Mouse (Mus musculus) frontal cortex, adult (tissue): ENCODE measurements around the gene Mlec.

Experiments
- ATAC-seq: cut with Nextera tagmentation; 2 replicates; pipeline ENCODE4 v1.9.2; 2017; ENCODE audit warnings: mild to moderate bottlenecking, moderate library complexity, mixed read lengths; ENCODE audit not compliant: low TSS enrichment

Gene Mlec

DNA sequence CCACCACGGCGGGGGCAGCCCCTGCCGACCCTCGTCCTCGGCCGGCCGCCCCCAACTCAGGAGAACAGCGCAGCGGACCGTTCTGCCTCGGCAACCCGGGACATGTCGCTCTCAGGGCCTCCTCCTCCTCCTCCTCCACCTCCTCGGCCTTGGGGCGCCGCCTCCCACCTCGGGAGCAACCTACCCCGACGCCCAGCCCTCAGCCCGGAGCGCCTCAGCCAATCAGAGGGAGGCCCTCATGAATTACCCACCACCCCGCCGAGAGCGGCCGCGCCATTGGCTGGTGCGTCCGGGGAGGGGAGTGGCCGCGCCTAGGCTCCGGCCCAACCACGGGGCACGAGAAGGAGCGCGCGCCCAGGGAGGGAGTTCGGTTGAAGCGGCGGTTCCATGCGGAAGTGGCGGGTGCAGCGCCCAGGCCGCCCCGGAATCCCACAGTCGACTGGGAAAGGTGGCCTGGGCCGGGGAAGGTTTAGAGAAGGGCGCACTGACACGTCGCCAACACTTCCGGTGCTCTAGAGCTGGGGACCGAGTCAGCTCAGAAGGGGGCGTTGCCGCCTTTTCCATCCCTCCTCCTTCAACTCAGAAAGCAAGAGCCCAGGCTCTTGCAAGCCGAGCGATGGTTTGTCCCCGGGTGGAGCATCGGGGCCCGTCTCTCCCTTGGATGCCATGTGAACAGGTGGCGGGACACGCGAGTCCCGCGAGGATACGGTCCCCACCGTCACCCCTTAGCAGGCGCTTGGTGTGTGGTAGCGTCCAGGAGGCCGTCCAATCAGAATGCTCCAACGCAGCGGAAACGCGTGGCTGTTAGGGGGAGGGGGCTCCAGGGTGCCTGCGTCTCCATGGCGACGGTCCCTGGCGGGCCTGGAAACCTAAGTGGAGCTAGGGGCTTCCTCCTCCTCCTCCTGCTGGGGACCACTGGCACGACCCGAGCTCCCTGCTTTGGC is at the start of gene Mlec:
Mlec (minus strand) TSS at position 140 of the 944 bp plus-strand sequence.
- ATAC-seq = peak; percentile 91

DNA sequence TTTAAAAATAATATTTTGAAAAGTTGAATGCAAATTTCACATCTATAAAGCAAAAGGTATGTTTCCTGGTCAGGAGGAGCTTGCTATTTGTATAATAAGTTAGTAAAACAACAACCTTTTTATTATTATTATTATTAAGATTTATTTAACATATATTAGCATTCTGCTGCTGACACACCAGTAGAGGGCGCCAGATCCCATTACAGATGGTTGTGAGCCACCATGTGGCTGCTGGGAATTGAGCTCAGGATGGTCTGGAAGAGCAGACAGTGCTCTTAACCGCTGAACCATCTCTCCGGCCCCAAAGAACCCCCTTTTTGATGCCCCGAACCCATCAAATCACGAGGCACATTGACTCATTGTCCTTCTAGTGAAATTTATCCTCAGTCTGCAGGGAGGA is 49.3 kb upstream of the Mlec start:
- ATAC-seq = no peak

DNA sequence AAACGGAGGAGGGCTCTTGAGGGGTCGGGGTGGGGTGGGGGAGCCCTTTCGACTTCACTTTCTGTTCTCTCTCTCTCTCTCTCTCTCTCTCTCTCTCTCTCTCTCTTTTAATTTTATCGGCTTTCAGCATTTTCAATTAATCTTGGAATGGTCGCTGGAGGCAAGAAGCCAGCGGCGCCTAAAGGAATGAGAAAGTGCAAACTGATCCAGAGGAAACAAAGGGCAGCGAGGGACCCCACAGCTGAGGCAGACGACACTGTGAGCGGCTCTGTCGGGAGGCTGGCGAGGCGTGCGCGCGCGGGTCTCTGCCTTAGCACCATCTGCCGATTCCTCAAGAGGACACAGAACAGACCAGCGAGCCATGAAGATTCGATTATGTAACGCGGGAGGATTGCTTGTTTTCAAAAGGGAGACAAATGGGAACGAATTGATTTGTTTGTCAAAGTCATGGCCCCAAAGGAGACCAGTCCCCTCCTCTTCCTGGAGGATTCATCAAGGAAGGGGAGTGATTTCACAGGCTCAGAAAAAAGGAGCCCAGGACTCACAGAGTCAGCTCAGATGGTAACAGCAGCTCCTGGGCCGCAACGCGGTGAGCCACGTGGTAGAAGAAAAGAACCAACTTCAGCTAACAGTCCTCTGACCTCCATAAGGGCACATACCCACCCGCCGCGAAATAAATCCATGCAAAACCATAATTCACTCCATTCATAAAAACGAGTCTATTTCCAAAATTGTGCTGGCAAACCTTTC is 46.8 kb upstream of the Mlec start:
- peak; percentile 57; the same call in 1 of the 2 replicates for ATAC-seq

DNA sequence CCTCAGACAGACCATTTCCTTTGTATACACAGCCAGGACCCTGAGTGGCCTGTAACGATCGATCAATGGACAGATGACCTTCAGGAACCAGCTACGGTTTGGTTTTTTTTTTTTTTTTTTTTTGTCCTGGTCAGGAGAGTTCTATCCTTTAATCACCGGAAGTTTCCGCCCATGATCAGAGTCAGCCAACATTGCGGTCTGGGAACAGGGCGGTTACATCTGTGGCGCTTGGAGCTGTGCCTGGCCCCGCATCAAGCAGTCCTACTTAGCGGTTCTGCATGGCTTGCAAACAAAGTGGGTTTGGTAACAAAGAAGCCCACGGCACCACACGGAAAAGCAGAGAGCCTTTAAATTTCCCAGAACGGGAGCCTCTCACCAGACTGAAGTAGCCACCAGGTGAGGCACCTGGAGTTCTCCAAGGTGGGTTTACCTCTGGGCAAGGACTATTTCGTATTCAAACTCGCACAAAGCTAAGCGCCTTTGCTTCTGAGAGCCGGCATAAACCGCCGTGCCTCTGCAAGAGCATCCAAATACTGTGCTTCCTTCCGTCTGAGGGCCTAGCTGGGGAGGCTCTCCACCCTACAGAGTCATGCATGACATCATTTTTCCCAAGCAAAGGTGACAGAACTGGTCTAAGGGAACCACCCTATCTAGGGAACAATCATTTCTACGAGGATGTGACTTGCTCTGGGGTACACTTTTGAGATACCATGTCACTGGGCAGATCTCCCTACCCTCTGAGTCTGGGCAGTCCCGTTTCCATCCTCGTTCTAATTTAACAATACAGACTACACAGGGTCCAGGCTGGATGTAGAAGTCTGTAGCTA is 46.0 kb upstream of the Mlec start:
- peak; percentile 66 for ATAC-seq

GRCm38 (mm10) chr5:115194626-115195221 is 36.7 kb upstream of the Mlec start:
- peak; percentile 22; the same call in 1 of the 2 replicates for ATAC-seq

- peak; percentile 54 for ATAC-seq
These were observed 36.0 kb upstream of the Mlec start, which contains the start of gene Cabp1 for GRCm38 (mm10) chr5:115193669-115194625. Cabp1 (minus strand) TSS chr5:115194381.

DNA sequence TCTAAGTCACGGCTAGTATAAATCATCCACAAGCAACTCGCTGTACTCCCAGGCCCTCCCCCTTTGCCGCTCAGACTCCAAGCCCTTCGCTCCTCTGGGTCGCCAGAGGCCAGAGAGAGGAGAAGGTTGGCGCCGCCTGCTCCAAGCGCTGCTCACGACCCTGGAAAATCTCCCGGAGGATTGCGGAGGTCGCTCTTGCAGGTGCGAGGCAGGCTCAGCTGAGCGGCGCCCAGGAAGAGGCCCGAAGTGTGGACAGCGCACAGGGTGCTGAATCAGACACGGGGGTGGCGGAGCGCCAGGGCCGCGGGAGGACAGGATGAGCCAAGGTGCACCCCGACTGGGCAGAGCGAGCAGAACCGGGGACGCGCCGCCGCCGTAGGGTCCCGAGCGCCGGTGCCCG is 35.2 kb upstream of the Mlec start:
- ATAC-seq = 0 out of 2 replicates have a peak, but pooled peaks have one; percentile 14

GRCm38 (mm10) chr5:115192828-115193195 is 34.8 kb upstream of the Mlec start:
- no peak for ATAC-seq

DNA sequence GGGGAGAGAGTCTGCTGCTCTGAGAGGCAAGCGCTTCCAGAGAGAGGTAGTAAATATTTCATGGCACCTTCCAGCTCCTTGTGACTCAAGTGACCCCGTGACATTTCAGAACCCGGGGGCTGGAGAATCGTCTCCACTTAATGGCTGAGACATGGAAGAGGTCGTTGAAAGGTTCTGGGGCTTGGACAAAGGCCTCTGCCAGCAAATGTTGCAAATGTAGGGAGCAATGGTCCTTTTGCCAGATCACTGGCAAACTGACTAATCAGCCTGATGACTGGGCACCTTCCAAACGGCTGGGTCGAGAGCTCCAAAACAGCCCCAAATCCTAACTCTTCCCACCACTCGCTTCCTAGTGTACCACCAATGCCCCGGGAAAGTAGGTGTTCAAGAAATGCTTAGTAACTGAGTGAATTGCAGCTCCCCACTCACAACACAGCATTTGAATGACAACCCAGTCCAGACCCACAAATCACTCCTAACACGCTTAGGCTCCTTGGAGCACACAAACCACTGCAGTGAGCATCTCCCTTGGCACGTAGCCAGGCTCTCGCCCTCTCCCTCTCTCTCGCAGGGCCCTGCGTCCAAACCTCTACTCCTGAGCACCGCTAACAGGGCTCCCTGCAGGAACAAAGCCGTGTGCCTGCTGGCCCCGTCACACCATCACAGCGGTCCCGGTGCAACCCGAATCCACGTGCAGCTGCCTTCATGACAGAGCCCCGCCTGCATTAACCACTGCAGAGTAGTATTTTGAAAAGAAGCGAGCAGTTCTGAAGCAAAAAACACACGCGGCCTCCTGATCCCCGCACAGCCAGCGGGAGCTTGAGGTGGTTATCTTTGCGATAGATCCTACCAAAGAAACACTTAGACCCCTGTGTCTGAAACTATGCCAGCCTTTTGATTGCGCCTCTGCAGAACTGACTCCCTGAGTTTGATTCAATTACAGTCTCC is 34.2 kb upstream of the Mlec start:
- peak; percentile 15; the same call in 1 of the 2 replicates for ATAC-seq

GRCm38 (mm10) chr5:115190081-115190480 is 32.1 kb upstream of the Mlec start:
- ATAC-seq = no peak

DNA sequence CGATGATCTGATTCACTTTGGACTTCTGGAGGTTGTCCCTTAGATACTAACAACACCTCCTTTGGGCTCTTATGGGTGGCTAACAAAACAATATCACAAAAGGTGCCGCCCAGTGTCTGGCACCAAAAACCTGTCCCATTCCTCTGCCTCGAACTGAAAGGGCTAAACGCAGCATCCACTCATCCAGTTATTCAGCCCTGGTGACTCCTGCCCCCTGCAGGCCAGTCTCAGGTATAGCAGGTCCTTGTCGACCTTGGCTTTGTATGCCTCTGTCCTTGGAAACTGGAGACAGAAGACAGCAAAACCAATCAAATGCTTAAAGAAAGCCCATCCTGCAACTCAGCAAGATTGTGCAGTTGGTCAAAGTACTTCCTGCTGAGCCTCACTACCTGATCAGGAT is 30.8 kb upstream of the Mlec start:
- ATAC-seq = no peak

- ATAC-seq = peak; percentile 42
These were observed 29.5 kb upstream of the Mlec start for GRCm38 (mm10) chr5:115187188-115188131.

GRCm38 (mm10) chr5:115186371-115187073 is 28.5 kb upstream of the Mlec start:
- ATAC-seq = peak; percentile 41

GRCm38 (mm10) chr5:115184726-115185125 is 26.7 kb upstream of the Mlec start:
- ATAC-seq = no peak

GRCm38 (mm10) chr5:115183482-115183881 is 25.5 kb upstream of the Mlec start:
- no peak for ATAC-seq

DNA sequence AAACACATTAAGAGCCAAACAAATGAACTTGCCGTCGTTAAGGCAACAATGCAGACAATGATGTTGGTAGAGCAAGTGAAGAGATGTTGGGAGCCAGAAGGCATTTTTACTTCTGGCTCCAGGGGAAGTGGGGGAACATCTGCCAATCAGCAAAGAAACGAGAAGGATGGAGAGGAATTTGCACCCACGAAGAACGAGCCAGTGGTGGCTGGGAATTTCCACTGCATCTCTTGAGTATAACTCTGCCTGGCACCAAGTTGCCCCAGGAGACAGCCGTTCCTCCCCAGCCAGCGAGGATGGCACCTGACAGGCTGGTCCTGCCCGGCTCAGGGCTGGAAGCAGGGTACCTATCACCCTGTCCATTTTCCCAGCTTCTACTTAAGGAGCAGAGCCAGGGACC is 24.9 kb upstream of the Mlec start:
- ATAC-seq = peak; percentile 14; the same call in 1 of the 2 replicates
